Mouse (Mus musculus) MEL (cell line): ENCODE results near the gene Arglu1. TPM values are rescaled to one million over a fixed set of nuclear protein-coding genes. Genes with fewer than 3 reads are reported as not detected.

Experiments
- DNase-seq: peaks from one replicate; pipeline ENCODE4 v3.0.0; 2011; ENCODE audit warnings: low read depth, low spot score
- H3K27ac ChIP-seq: 2 replicates; pipeline ENCODE4 v1.5.1; 2012; ENCODE audit warnings: low read depth, mild to moderate bottlenecking, control low read depth, low read length, moderate library complexity; ENCODE audit not compliant: control insufficient read depth
- H3K27me3 ChIP-seq, 2 experiments: fragments of 150-350 bp in 1 of 2; sonication (generic) in 1 of 2; 2 replicates each; pipeline ENCODE4 v1.6.1; 2012; ENCODE audit warnings: low read length in 2 of 2, mild to moderate bottlenecking in 2 of 2, improper control_type of control experiment in 1 of 2, moderate library complexity in 1 of 2; ENCODE audit not compliant: insufficient read depth in 2 of 2, control insufficient read depth in 1 of 2
- H3K36me3 ChIP-seq, 2 experiments: 2 replicates each; pipeline ENCODE4 v1.6.1; 2012 to 2014; ENCODE audit warnings: low read length in 2 of 2, improper control_type of control experiment in 1 of 2, inconsistent platforms in 1 of 2, mild to moderate bottlenecking in 1 of 2; ENCODE audit not compliant: insufficient read depth in 2 of 2, control insufficient read depth in 1 of 2
- H3K4me1 ChIP-seq, 2 experiments: fragments of 150-350 bp in 1 of 2; sonication (generic) in 1 of 2; 2 replicates each; pipeline ENCODE4 v1.6.1; 2012; ENCODE audit warnings: low read length in 2 of 2, improper control_type of control experiment in 1 of 2, mild to moderate bottlenecking in 1 of 2; ENCODE audit not compliant: insufficient read depth in 2 of 2, control insufficient read depth in 1 of 2
- H3K4me3 ChIP-seq, 2 experiments: fragments of 150-350 bp in 1 of 2; sonication (generic) in 1 of 2; 2 replicates each; pipeline ENCODE4 v1.5.1; 2012; ENCODE audit warnings: low read depth in 2 of 2, low read length in 2 of 2, mild to moderate bottlenecking in 2 of 2, moderate library complexity in 2 of 2, control low read depth in 1 of 2, improper control_type of control experiment in 1 of 2; ENCODE audit not compliant: control insufficient read depth in 1 of 2, insufficient read depth in 1 of 2
- H3K79me2 ChIP-seq: 2 replicates; pipeline ENCODE4 v1.6.1; 2012; ENCODE audit warnings: mild to moderate bottlenecking, low read length, moderate library complexity; ENCODE audit not compliant: control insufficient read depth, poor library complexity, insufficient read depth
- H3K9ac ChIP-seq: 2 replicates; pipeline ENCODE4 v1.6.1; 2012; ENCODE audit warnings: low read depth, mild to moderate bottlenecking, control low read depth, low read length, moderate library complexity; ENCODE audit not compliant: control insufficient read depth, poor library complexity, severe bottlenecking
- H3K9me3 ChIP-seq: fragments of 150-350 bp; sonication (generic); replicated peaks from 2 replicates; pipeline ENCODE4 v1.6.1; 2012; ENCODE audit warnings: mild to moderate bottlenecking, low read length, improper control_type of control experiment, moderate library complexity; ENCODE audit not compliant: insufficient read depth
- BHLHE40 ChIP-seq: IDR thresholded peaks from 2 replicates; pipeline ENCODE4 v1.6.1; 2012; ENCODE audit warnings: low read depth, mild to moderate bottlenecking, inconsistent platforms, low read length, improper control_type of control experiment, borderline replicate concordance
- GATA1 ChIP-seq: IDR thresholded peaks from 2 replicates; pipeline ENCODE4 v1.6.1; 2011; ENCODE audit warnings: low read depth, low read length, improper control_type of control experiment
- JUND ChIP-seq: IDR thresholded peaks from 2 replicates; pipeline ENCODE4 v1.6.1; 2011; ENCODE audit warnings: low read depth, mild to moderate bottlenecking, improper control_type of control experiment, low read length
- MYB ChIP-seq: IDR thresholded peaks from 2 replicates; pipeline ENCODE4 v1.6.1; 2011; ENCODE audit warnings: mild to moderate bottlenecking, low read depth, low read length, improper control_type of control experiment
- NRF1 ChIP-seq: IDR thresholded peaks from 2 replicates; pipeline ENCODE4 v1.6.1; 2014; ENCODE audit warnings: low read depth, mild to moderate bottlenecking, inconsistent platforms, low read length, improper control_type of control experiment, moderate library complexity; ENCODE audit not compliant: poor library complexity, insufficient read depth, severe bottlenecking
- POLR2AphosphoS5 ChIP-seq: IDR thresholded peaks from 2 replicates; pipeline ENCODE4 v1.6.1; 2012; ENCODE audit warnings: low read depth, borderline replicate concordance, mild to moderate bottlenecking, inconsistent platforms, low read length, moderate library complexity, mixed read lengths
- RAD21 ChIP-seq: IDR thresholded peaks from 2 replicates; pipeline ENCODE4 v1.6.1; 2011; ENCODE audit warnings: mild to moderate bottlenecking, low read depth, low read length, improper control_type of control experiment
- SIN3A ChIP-seq: IDR thresholded peaks from 2 replicates; pipeline ENCODE4 v1.6.1; 2012; ENCODE audit warnings: low read length, improper control_type of control experiment, inconsistent platforms
- UBTF ChIP-seq: IDR thresholded peaks from 2 replicates; pipeline ENCODE4 v1.6.1; 2012; ENCODE audit warnings: low read depth, mild to moderate bottlenecking, inconsistent platforms, low read length, improper control_type of control experiment, moderate library complexity, borderline replicate concordance; ENCODE audit not compliant: insufficient read depth
- USF1 ChIP-seq: IDR thresholded peaks from 2 replicates; pipeline ENCODE4 v1.6.1; 2014; ENCODE audit warnings: low read depth, mild to moderate bottlenecking, inconsistent platforms, low read length, improper control_type of control experiment, moderate library complexity
- ZMIZ1 ChIP-seq: IDR thresholded peaks from 2 replicates; pipeline ENCODE4 v1.6.1; 2012; ENCODE audit warnings: low read depth, mild to moderate bottlenecking, inconsistent platforms, low read length, improper control_type of control experiment, moderate library complexity
- polyA plus RNA-seq, 2 experiments: library from polyadenylated mRNA; stranded (reverse) in 1 of 2; unstranded in 1 of 2; fragments of >175 nt in 1 of 2; fragments of >200 nt in 1 of 2; gene quantifications; 2 replicates each; pipeline versions ENCODE4 v1.2.1 to v1.2.4; 2012; ENCODE audit warnings: low replicate concordance in 2 of 2, low read depth in 1 of 2; ENCODE audit not compliant: insufficient read length in 2 of 2, insufficient read depth in 1 of 2, missing spikeins in 1 of 2
- total RNA-seq: library from RNA; depleted of rRNA; stranded (reverse); fragments of 300-350 nt; gene quantifications from 2 replicates; pipeline ENCODE4 v1.2.3, GENCODE M21; 2012

Gene Arglu1
- total and polyA plus RNA-seq, 3 experiments, result 35.3 to 104 TPM; not detected in 1

DNA sequence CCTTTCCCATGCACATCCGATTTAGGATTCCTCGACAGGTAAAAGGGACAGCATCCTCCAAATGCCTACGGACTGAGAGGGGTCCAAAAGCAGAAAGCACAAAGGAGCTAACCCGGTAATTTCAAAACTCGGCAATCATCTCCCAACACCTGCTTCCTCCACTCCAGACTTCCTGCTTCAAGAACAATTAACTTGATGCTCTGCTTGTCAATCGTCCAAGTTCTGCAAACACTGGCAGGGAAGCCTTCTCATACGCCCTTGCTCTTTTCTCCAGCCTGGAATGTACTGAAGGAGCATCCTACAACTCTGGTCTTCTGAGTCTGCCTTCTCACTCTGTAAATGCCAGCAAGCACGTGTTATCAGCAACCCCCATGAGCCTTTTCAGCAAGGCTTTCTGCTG, 66.8 kb downstream of the Arglu1 start:
- Histone ChIP-seq H3K27me3 (no peaks in the 10 kb centered on the region), H3K4me1 (no peaks in the 10 kb centered on the region), H3K79me2 (no peaks in the 10 kb centered on the region), H3K9me3 (no peaks in the 10 kb centered on the region), H3K27ac (no peak overlapping the region), H3K9ac (no peak overlapping the region), H3K36me3 (no peaks in the 10 kb centered on the region), H3K4me3 (no peak overlapping the region)
- no peak for DNase-seq
- no peak for TF ChIP-seq BHLHE40

- no peaks in the 10 kb centered on the region for H3K27me3 ChIP-seq
- no peak overlapping the region for H3K27ac ChIP-seq
- H3K79me2 ChIP-seq, result no peaks in the 10 kb centered on the region
- TF ChIP-seq JUND (no peak), POLR2AphosphoS5 (no peak), SIN3A (no peak), NRF1 (no peak), MYB (no peak), RAD21 (no peak)
- H3K4me1 ChIP-seq, result no peaks in the 10 kb centered on the region
- H3K9ac ChIP-seq, result no peak overlapping the region
- no peaks in the 10 kb centered on the region for H3K9me3 ChIP-seq
- H3K36me3 ChIP-seq, result no peaks in the 10 kb centered on the region
- no peak for DNase-seq
- H3K4me3 ChIP-seq, result no peak overlapping the region
Measured at GRCm38 (mm10) chr8:8622476-8622875, 67.8 kb downstream of the Arglu1 start.

GRCm38 (mm10) chr8:8622031-8622430, 68.3 kb downstream of the Arglu1 start:
- Histone ChIP-seq H3K4me1 (no peaks in the 10 kb centered on the region), H3K36me3 (no peaks in the 10 kb centered on the region)

More at GRCm38 (mm10) chr8:8622031-8622430, 68.3 kb downstream of the Arglu1 start:
- Histone ChIP-seq H3K9me3 (no peaks in the 10 kb centered on the region), H3K9ac (no peak overlapping the region), H3K27ac (no peak overlapping the region), H3K27me3 (no peaks in the 10 kb centered on the region), H3K4me3 (no peak overlapping the region), H3K79me2 (no peaks in the 10 kb centered on the region)
- no peak for DNase-seq
- TF ChIP-seq BHLHE40 (no peak), GATA1 (no peak), ZMIZ1 (no peak), USF1 (no peak), UBTF (no peak), RAD21 (no peak)
